Comparison of ENCODE assay signal across 19 mouse cellular contexts in the genomic region with DNA sequence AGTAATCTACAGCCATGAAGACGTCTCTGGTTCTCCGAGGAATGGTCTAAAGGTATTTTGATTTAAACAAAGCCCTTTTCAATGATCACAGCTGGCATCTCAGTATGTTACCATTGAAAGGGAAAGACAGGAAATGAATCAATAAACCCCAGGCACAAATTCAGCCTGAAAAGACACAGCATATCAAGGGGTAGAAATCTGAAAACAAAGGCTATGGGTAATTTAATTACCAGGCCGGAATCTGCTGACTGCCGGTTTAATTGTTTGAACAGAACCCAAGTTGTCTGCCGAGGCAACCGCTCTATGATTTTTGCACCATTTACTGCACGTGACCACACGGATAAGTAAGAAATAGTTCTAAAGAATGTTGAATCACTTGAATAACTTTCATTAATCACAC. TPM values are rescaled to one million over a fixed set of nuclear protein-coding genes. Genes with fewer than 3 reads are reported as not detected.
DNase-seq lines count a peak whose midpoint lies in the region; ATAC-seq and TF ChIP-seq lines count a peak whose summit lies in the region.
"Had no signal": no experiment of that assay in that cellular context is flagged by ENCODE, and none has a peak within 500 bp of the region (broad histone marks: within the 10 kb centered on the region; RNA-seq: fewer than 3 reads in every experiment).

No protein-coding gene starts in this region.

- H3K4me2 ChIP-seq in lung, embryonic 14.5 days, result no peak overlapping the region
- no peak overlapping the region for H3K4me2 ChIP-seq in lung, postnatal 0 days (replicated peaks; ENCODE audit: low read depth, low read length)
- H3K4me2 ChIP-seq: forebrain, embryonic 13.5 days; limb, embryonic 12.5 days; liver, embryonic 13.5 days; midbrain, embryonic 11.5 days had no signal

- no peaks in the 10 kb centered on the region for H3K36me3 ChIP-seq in lung, embryonic 14.5 days (ENCODE audit: insufficient read depth)
- H3K36me3 ChIP-seq in lung, postnatal 0 days (ENCODE audit: insufficient read depth, low read length), result no peaks in the 10 kb centered on the region
- H3K36me3 ChIP-seq: limb, embryonic 12.5 days; liver, embryonic 13.5 days had no signal

- H3K4me1 ChIP-seq in lung, embryonic 14.5 days (ENCODE audit: insufficient read depth), result no peaks in the 10 kb centered on the region
- H3K4me1 ChIP-seq in lung, postnatal 0 days (ENCODE audit: insufficient read depth, low read depth, low read length), result no peaks in the 10 kb centered on the region; the same call in 1 of the 2 replicates
- H3K4me1 ChIP-seq: limb, embryonic 12.5 days had no signal

- intact Hi-C loops in heart, postnatal 10 days (cut with DNase I), result no loop called here

- no peaks in the 10 kb centered on the region for H3K9me3 ChIP-seq in lung, embryonic 14.5 days (ENCODE audit: low read depth, low read length)
- no peaks in the 10 kb centered on the region for H3K9me3 ChIP-seq in lung, postnatal 0 days (ENCODE audit: low read length)
- H3K9me3 ChIP-seq: forebrain, embryonic 13.5 days; G1E; limb, embryonic 12.5 days; liver, embryonic 13.5 days had no signal

- TF ChIP-seq CTCF in lung, embryonic 14.5 days (IDR thresholded peaks at IDR 0.05; ENCODE audit: low read depth), result no peak
- no peak for TF ChIP-seq CTCF in lung, postnatal 0 days (IDR thresholded peaks at IDR 0.05)

- no peak overlapping the region for H3K9ac ChIP-seq in lung, embryonic 14.5 days
- H3K9ac ChIP-seq in lung, postnatal 0 days (replicated peaks; ENCODE audit: low read depth), result no peak overlapping the region
- H3K9ac ChIP-seq: forebrain, embryonic 13.5 days; limb, embryonic 12.5 days; liver, embryonic 13.5 days had no signal

- H3K4me3 ChIP-seq in lung, embryonic 14.5 days (ENCODE audit: low read depth, low read length), result no peak overlapping the region
- no peak overlapping the region for H3K4me3 ChIP-seq in lung, postnatal 0 days (ENCODE audit: low read depth, low read length)
- H3K4me3 ChIP-seq: forebrain, embryonic 13.5 days; heart, adult 2 months; limb, embryonic 12.5 days; liver, embryonic 13.5 days had no signal

- 41% methylated on average over 8 of the region's 8 CpGs for WGBS in lung, embryonic 14.5 days
- WGBS in lung, postnatal 0 days, result 40% methylated on average over 8 of the region's 8 CpGs

- peak; percentile 7 to 34 for DNase-seq in heart, adult 9 months (ENCODE audit: low spot score in 2 of 2)
- no peak for DNase-seq in heart, postnatal 10 days
- DNase-seq in lung, embryonic 14.5 days, result peak; percentile 23
- no peak for DNase-seq in lung, postnatal 0 days (ENCODE audit: low spot score)
- peak; percentile 87 for DNase-seq in Muller cell, postnatal 12 days (ENCODE audit: inconsistent ontology term)
- peak; percentile 16 for DNase-seq in embryo, embryonic 9.5 days (ENCODE audit: extremely low spot score)
- DNase-seq in cerebellum, postnatal 4 days (ENCODE audit: low spot score in 2 of 2), result no peak
- no peak for DNase-seq in thymus, postnatal 14 days
- DNase-seq: adrenal gland, postnatal 10 days; cerebellum, adult 11-12 months; cerebellum, postnatal 36 days; liver, embryonic 13.5 days; thymus, postnatal 4 days had no signal

- no peak for TF ChIP-seq EP300 in lung, postnatal 0 days (IDR thresholded peaks at IDR 0.05)

- no peak overlapping the region for H3K27ac ChIP-seq in lung, embryonic 14.5 days (ENCODE audit: low read depth)
- H3K27ac ChIP-seq in lung, postnatal 0 days (ENCODE audit: low read length), result no peak overlapping the region
- H3K27ac ChIP-seq: forebrain, embryonic 13.5 days; heart, adult 2 months; limb, embryonic 12.5 days; liver, embryonic 13.5 days had no signal

- no peak for ATAC-seq in lung, embryonic 14.5 days (ENCODE audit: insufficient read depth)
- ATAC-seq in lung, postnatal 0 days, result no peak
- ATAC-seq: forebrain, embryonic 13.5 days; inflammation-experienced regulatory T-cells, adult 6 months had no signal

- no peaks in the 10 kb centered on the region for H3K27me3 ChIP-seq in lung, embryonic 14.5 days (ENCODE audit: insufficient read depth, low read length)
- no peaks in the 10 kb centered on the region for H3K27me3 ChIP-seq in lung, postnatal 0 days (replicated peaks; ENCODE audit: insufficient read depth, low read length)
- H3K27me3 ChIP-seq: forebrain, embryonic 13.5 days; limb, embryonic 12.5 days; liver, embryonic 13.5 days had no signal

RNA-seq across cellular contexts. Expression of a gene that starts 22.8 kb away (rescaled TPM):
- 10 to 100 TPM; 25.6 to 37.5 TPM for total RNA-seq in heart, postnatal 10 days (2021)
- 15.7 and 15.8 TPM in 2 replicates for polyA plus RNA-seq in lung, embryonic 14.5 days (2014; fragmentation: Nextera tagmentation; extraction: Ambion mirVana)
- polyA plus RNA-seq in lung, postnatal 0 days (2015; fragmentation: Nextera tagmentation; extraction: Ambion mirVana), result 9.1 and 10.4 TPM in 2 replicates

Comparison
In these comparisons a context has a peak if more than half of its experiments do, and no peak if none do; other contexts are left out.
1. DNase-seq: peak in heart, adult 9 months (2 of 2), lung, embryonic 14.5 days (single experiment), Muller cell, postnatal 12 days (single experiment) and embryo, embryonic 9.5 days (single experiment); none in heart, postnatal 10 days (0 of 2), lung, postnatal 0 days (single experiment), cerebellum, postnatal 4 days (0 of 2) and thymus, postnatal 14 days (single experiment).